Mouse (Mus musculus): ENCODE data around the gene Prpsap2. TPM values are rescaled to one million over a fixed set of nuclear protein-coding genes. Genes with fewer than 3 reads are reported as not detected.
A peak's percentile ranks its signal among the peaks of the same experiment; 100 is the strongest.

Gene Prpsap2
- polyA plus RNA-seq, 1 experiment from 2014 or later: 49.7 TPM

GRCm38 (mm10) chr11:61685119-61685725 lies 76.7 kb downstream of the Prpsap2 start:
- H3K27ac ChIP-seq (replicated peaks): no peak overlapping the region
- H3K4me3 ChIP-seq: no peak overlapping the region
- no peaks in the 10 kb centered on the region for H3K9me3 ChIP-seq
- H3K36me3 ChIP-seq: no peaks in the 10 kb centered on the region
- peaks cover 10% of the 10 kb centered on the region for H3K4me1 ChIP-seq (replicated peaks)
- H3K9ac ChIP-seq: no peak overlapping the region
- H3K27me3 ChIP-seq: peaks cover 44% of the 10 kb centered on the region
- no peak for ATAC-seq (ENCODE audit: low FRiP score, low read depth)
- 71% methylated on average over 8 of the region's 8 CpGs for WGBS
- no peak overlapping the region for H3K4me2 ChIP-seq

- Histone ChIP-seq H3K9me3 (no peaks in the 10 kb centered on the region), H3K4me2 (peak within 1 kb of the TSS; percentile 55), H3K36me3 (no peaks in the 10 kb centered on the region), H3K4me3 (peak within 1 kb of the TSS; percentile 30), H3K4me1 (replicated peaks) (peaks cover 10% of the 10 kb centered on the region), H3K9ac (no peak within 1 kb of the TSS), H3K27me3 (peaks cover 44% of the 10 kb centered on the region), H3K27ac (replicated peaks) (no peak within 1 kb of the TSS)
- WGBS: 2% methylated on average over 75 of the region's 76 CpGs
- ATAC-seq (ENCODE audit: low FRiP score, low read depth): no peak
Observed at GRCm38 (mm10) chr11:61683907-61684731, 77.8 kb downstream of the Prpsap2 start, which contains the start of gene Fam83g. Gene Fam83g, plus strand, starts transcription at chr11:61684091.

Other genes starting within 250 kb of the Prpsap2 start
- gene Epn2, start 182.4 kb downstream of the Prpsap2 start, polyA plus RNA-seq (2015; fragmentation: Nextera tagmentation; extraction: Ambion mirVana): 69.9 and 79.6 TPM in 2 replicates
- 10.7 and 11.6 TPM in 2 replicates for gene Grap, start 108.8 kb downstream of the Prpsap2 start, polyA plus RNA-seq (2015; fragmentation: Nextera tagmentation; extraction: Ambion mirVana)
- 0.24 and 0.31 TPM in 2 replicates for gene Fam83g, start 78.0 kb downstream of the Prpsap2 start, polyA plus RNA-seq (2015; fragmentation: Nextera tagmentation; extraction: Ambion mirVana)
- not detected in 2 replicates for gene Slc5a10, start 41.3 kb downstream of the Prpsap2 start, polyA plus RNA-seq (2015; fragmentation: Nextera tagmentation; extraction: Ambion mirVana)
- gene Ulk2, start 93.0 kb upstream of the Prpsap2 start, polyA plus RNA-seq (2015; fragmentation: Nextera tagmentation; extraction: Ambion mirVana): 38.2 and 41.8 TPM in 2 replicates
- gene Akap10, start 168.2 kb upstream of the Prpsap2 start, polyA plus RNA-seq (2015; fragmentation: Nextera tagmentation; extraction: Ambion mirVana): 12.5 and 12.9 TPM in 2 replicates
- 10.2 and 13.7 TPM in 2 replicates for gene Specc1, start 194.7 kb upstream of the Prpsap2 start, polyA plus RNA-seq (2015; fragmentation: Nextera tagmentation; extraction: Ambion mirVana)